Mouse (Mus musculus): ENCODE data around the gene Mast2. TPM values are rescaled to one million over a fixed set of nuclear protein-coding genes. Genes with fewer than 3 reads are reported as not detected.

Mast2 gene
- polyA plus RNA-seq, 1 experiment from 2014 or later = 83.6 TPM

GRCm38 (mm10) chr4:116483476-116483875, 19.5 kb upstream of the Mast2 start:
- no peak overlapping the region for H3K9ac ChIP-seq (replicated peaks; ENCODE audit: low read length)
- H3K4me1 ChIP-seq (ENCODE audit: control insufficient read depth, insufficient read depth, low read length) = 0 out of 2 replicates have a peak, but pooled peaks cover 3% of the 10 kb centered on the region
- no peak overlapping the region for H3K4me2 ChIP-seq (ENCODE audit: low read length)
- no peaks in the 10 kb centered on the region for H3K27me3 ChIP-seq (ENCODE audit: control insufficient read depth, insufficient read depth, low read length)
- H3K27ac ChIP-seq (replicated peaks; ENCODE audit: low read depth, low read length) = 0 out of 2 replicates have a peak overlapping the region, but pooled peaks have one; percentile 17
- 30% methylated on average over 2 of the region's 2 CpGs for WGBS
- H3K4me3 ChIP-seq (replicated peaks; ENCODE audit: low read depth, low read length) = no peak overlapping the region
- ATAC-seq (ENCODE audit: low FRiP score, low TSS enrichment) = no peak
- H3K9me3 ChIP-seq (ENCODE audit: control insufficient read depth, low read length) = no peaks in the 10 kb centered on the region
- no peaks in the 10 kb centered on the region for H3K36me3 ChIP-seq (ENCODE audit: control insufficient read depth, insufficient read depth, low read length)
- DNase-seq = peak; percentile 37

- H3K36me3 ChIP-seq (ENCODE audit: control insufficient read depth, insufficient read depth, low read length) = no peaks in the 10 kb centered on the region
- DNase-seq = no peak
- H3K4me1 ChIP-seq (ENCODE audit: control insufficient read depth, insufficient read depth, low read length) = 0 out of 2 replicates have a peak, but pooled peaks cover 3% of the 10 kb centered on the region
- no peaks in the 10 kb centered on the region for H3K9me3 ChIP-seq (ENCODE audit: control insufficient read depth, low read length)
- H3K27ac ChIP-seq (replicated peaks; ENCODE audit: low read depth, low read length) = no peak overlapping the region
- 78% methylated on average over 2 of the region's 2 CpGs for WGBS
- no peak overlapping the region for H3K4me3 ChIP-seq (replicated peaks; ENCODE audit: low read depth, low read length)
- no peak overlapping the region for H3K9ac ChIP-seq (replicated peaks; ENCODE audit: low read length)
- H3K27me3 ChIP-seq (ENCODE audit: control insufficient read depth, insufficient read depth, low read length) = no peaks in the 10 kb centered on the region
- H3K4me2 ChIP-seq (ENCODE audit: low read length) = no peak overlapping the region
- ATAC-seq (ENCODE audit: low FRiP score, low TSS enrichment) = no peak
Observed at GRCm38 (mm10) chr4:116481322-116481721, 17.3 kb upstream of the Mast2 start.

GRCm38 (mm10) chr4:116463231-116464125, 505 bp downstream of the Mast2 start:
- no peaks in the 10 kb centered on the region for H3K27me3 ChIP-seq (ENCODE audit: control insufficient read depth, insufficient read depth, low read length)
- peak overlapping the region; percentile 93 for H3K4me3 ChIP-seq (replicated peaks; ENCODE audit: low read depth, low read length)
- DNase-seq (no peak), ATAC-seq (ENCODE audit: low FRiP score, low TSS enrichment) (peak; percentile 83)
- H3K27ac ChIP-seq (replicated peaks; ENCODE audit: low read depth, low read length) = peak overlapping the region; percentile 95
- H3K9ac ChIP-seq (replicated peaks; ENCODE audit: low read length) = peak overlapping the region; percentile 88
- H3K9me3 ChIP-seq (ENCODE audit: control insufficient read depth, low read length) = no peaks in the 10 kb centered on the region
- peak overlapping the region; percentile 65 for H3K4me2 ChIP-seq (ENCODE audit: low read length)
- H3K4me1 ChIP-seq (ENCODE audit: control insufficient read depth, insufficient read depth, low read length) = peaks cover 20% of the 10 kb centered on the region
- under 1% methylated on average over 74 of the region's 74 CpGs for WGBS
- no peaks in the 10 kb centered on the region for H3K36me3 ChIP-seq (ENCODE audit: control insufficient read depth, insufficient read depth, low read length)

GRCm38 (mm10) chr4:116461943-116462342, 2.0 kb downstream of the Mast2 start:
- Histone ChIP-seq H3K36me3 (ENCODE audit: control insufficient read depth, insufficient read depth, low read length) (no peaks in the 10 kb centered on the region), H3K27ac (replicated peaks; ENCODE audit: low read depth, low read length) (no peak overlapping the region), H3K4me2 (ENCODE audit: low read length) (peak overlapping the region; percentile 65; the same call in 1 of the 2 replicates), H3K4me3 (replicated peaks; ENCODE audit: low read depth, low read length) (no peak overlapping the region), H3K9ac (replicated peaks; ENCODE audit: low read length) (no peak overlapping the region), H3K4me1 (ENCODE audit: control insufficient read depth, insufficient read depth, low read length) (peaks cover 20% of the 10 kb centered on the region), H3K27me3 (ENCODE audit: control insufficient read depth, insufficient read depth, low read length) (no peaks in the 10 kb centered on the region), H3K9me3 (ENCODE audit: control insufficient read depth, low read length) (no peaks in the 10 kb centered on the region)
- 97% methylated on average over 3 of the region's 3 CpGs for WGBS
- ATAC-seq (ENCODE audit: low FRiP score, low TSS enrichment) (no peak), DNase-seq (no peak)

- H3K27me3 ChIP-seq (ENCODE audit: control insufficient read depth, insufficient read depth, low read length) = no peaks in the 10 kb centered on the region
- H3K4me1 ChIP-seq (ENCODE audit: control insufficient read depth, insufficient read depth, low read length) = no peaks in the 10 kb centered on the region
- no peak overlapping the region for H3K9ac ChIP-seq (replicated peaks; ENCODE audit: low read length)
- DNase-seq (no peak), ATAC-seq (ENCODE audit: low FRiP score, low TSS enrichment) (no peak)
- no peak overlapping the region for H3K4me3 ChIP-seq (replicated peaks; ENCODE audit: low read depth, low read length)
- no peak overlapping the region for H3K4me2 ChIP-seq (ENCODE audit: low read length)
- H3K27ac ChIP-seq (replicated peaks; ENCODE audit: low read depth, low read length) = no peak overlapping the region
- no peaks in the 10 kb centered on the region for H3K36me3 ChIP-seq (ENCODE audit: control insufficient read depth, insufficient read depth, low read length)
- no peaks in the 10 kb centered on the region for H3K9me3 ChIP-seq (ENCODE audit: control insufficient read depth, low read length)
Observed at GRCm38 (mm10) chr4:116451553-116451952, 12.4 kb downstream of the Mast2 start.

GRCm38 (mm10) chr4:116449951-116450350, 14.0 kb downstream of the Mast2 start:
- ATAC-seq (ENCODE audit: low FRiP score, low TSS enrichment) (no peak), DNase-seq (no peak)
- Histone ChIP-seq H3K27me3 (ENCODE audit: control insufficient read depth, insufficient read depth, low read length) (no peaks in the 10 kb centered on the region), H3K27ac (replicated peaks; ENCODE audit: low read depth, low read length) (no peak overlapping the region), H3K36me3 (ENCODE audit: control insufficient read depth, insufficient read depth, low read length) (no peaks in the 10 kb centered on the region), H3K4me1 (ENCODE audit: control insufficient read depth, insufficient read depth, low read length) (no peaks in the 10 kb centered on the region), H3K9ac (replicated peaks; ENCODE audit: low read length) (no peak overlapping the region), H3K9me3 (ENCODE audit: control insufficient read depth, low read length) (no peaks in the 10 kb centered on the region), H3K4me2 (ENCODE audit: low read length) (no peak overlapping the region), H3K4me3 (replicated peaks; ENCODE audit: low read depth, low read length) (no peak overlapping the region)

- DNase-seq = peak; percentile 80
- Histone ChIP-seq H3K36me3 (ENCODE audit: control insufficient read depth, insufficient read depth, low read length) (no peaks in the 10 kb centered on the region), H3K9ac (replicated peaks; ENCODE audit: low read length) (no peak overlapping the region), H3K4me2 (ENCODE audit: low read length) (no peak overlapping the region), H3K9me3 (ENCODE audit: control insufficient read depth, low read length) (no peaks in the 10 kb centered on the region), H3K27ac (replicated peaks; ENCODE audit: low read depth, low read length) (no peak overlapping the region), H3K4me3 (replicated peaks; ENCODE audit: low read depth, low read length) (no peak overlapping the region), H3K27me3 (ENCODE audit: control insufficient read depth, insufficient read depth, low read length) (no peaks in the 10 kb centered on the region), H3K4me1 (ENCODE audit: control insufficient read depth, insufficient read depth, low read length) (no peaks in the 10 kb centered on the region)
- WGBS = 49% methylated on average over 8 of the region's 8 CpGs
- ATAC-seq (ENCODE audit: low FRiP score, low TSS enrichment) = no peak
Observed at GRCm38 (mm10) chr4:116448673-116449072, 15.3 kb downstream of the Mast2 start.

GRCm38 (mm10) chr4:116439383-116439782, 24.6 kb downstream of the Mast2 start:
- no peak overlapping the region for H3K9ac ChIP-seq (replicated peaks; ENCODE audit: low read length)
- no peaks in the 10 kb centered on the region for H3K27me3 ChIP-seq (ENCODE audit: control insufficient read depth, insufficient read depth, low read length)
- H3K4me1 ChIP-seq (ENCODE audit: control insufficient read depth, insufficient read depth, low read length) = no peaks in the 10 kb centered on the region
- no peak overlapping the region for H3K4me2 ChIP-seq (ENCODE audit: low read length)
- WGBS = 98% methylated on average over 1 of the region's 1 CpGs
- H3K9me3 ChIP-seq (ENCODE audit: control insufficient read depth, low read length) = no peaks in the 10 kb centered on the region
- no peak for ATAC-seq (ENCODE audit: low FRiP score, low TSS enrichment)
- H3K27ac ChIP-seq (replicated peaks; ENCODE audit: low read depth, low read length) = no peak overlapping the region
- H3K4me3 ChIP-seq (replicated peaks; ENCODE audit: low read depth, low read length) = no peak overlapping the region
- peaks cover 2% of the 10 kb centered on the region; the same call in 1 of the 2 replicates for H3K36me3 ChIP-seq (ENCODE audit: control insufficient read depth, insufficient read depth, low read length)
- no peak for DNase-seq

GRCm38 (mm10) chr4:116438561-116438960, 25.4 kb downstream of the Mast2 start:
- Histone ChIP-seq H3K4me2 (ENCODE audit: low read length) (no peak overlapping the region), H3K27ac (replicated peaks; ENCODE audit: low read depth, low read length) (no peak overlapping the region)

More at GRCm38 (mm10) chr4:116438561-116438960, 25.4 kb downstream of the Mast2 start:
- no peak overlapping the region for H3K9ac ChIP-seq (replicated peaks; ENCODE audit: low read length)
- no peak overlapping the region for H3K4me3 ChIP-seq (replicated peaks; ENCODE audit: low read depth, low read length)
- DNase-seq (no peak), ATAC-seq (ENCODE audit: low FRiP score, low TSS enrichment) (no peak)
- H3K9me3 ChIP-seq (ENCODE audit: control insufficient read depth, low read length) = no peaks in the 10 kb centered on the region
- H3K4me1 ChIP-seq (ENCODE audit: control insufficient read depth, insufficient read depth, low read length) = no peaks in the 10 kb centered on the region
- H3K27me3 ChIP-seq (ENCODE audit: control insufficient read depth, insufficient read depth, low read length) = no peaks in the 10 kb centered on the region
- peaks cover 6% of the 10 kb centered on the region; the same call in 1 of the 2 replicates for H3K36me3 ChIP-seq (ENCODE audit: control insufficient read depth, insufficient read depth, low read length)
